Comparison of ENCODE assay signal across 27 mouse cellular contexts in the genomic region with DNA sequence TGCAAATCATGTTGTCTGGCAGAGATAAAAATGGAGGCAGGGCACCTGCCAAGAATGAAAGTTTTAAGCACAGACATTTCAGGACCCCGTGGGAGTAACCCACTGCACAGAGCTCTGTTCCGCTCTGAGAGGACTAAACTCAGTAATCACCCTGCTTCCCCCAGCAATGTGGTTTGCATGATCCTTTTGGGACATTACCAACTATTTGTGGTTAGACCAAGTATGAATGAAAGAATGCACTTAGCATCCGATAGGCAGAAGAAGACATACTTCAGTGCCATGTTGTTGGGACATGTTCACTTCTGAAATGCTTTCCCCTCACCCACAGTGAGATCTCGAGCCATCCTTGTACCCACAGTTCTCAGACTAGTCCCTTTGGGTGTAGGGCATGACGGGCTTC. TPM values are rescaled to one million over a fixed set of nuclear protein-coding genes. Genes with fewer than 3 reads are reported as not detected.
A peak's percentile ranks its signal among the peaks of the same experiment; 100 is the strongest.
DNase-seq lines count a peak whose midpoint lies in the region; ATAC-seq lines count a peak whose summit lies in the region.
"Had no signal": no experiment of that assay in that cellular context is flagged by ENCODE, and none has a peak within 500 bp of the region (broad histone marks: within the 10 kb centered on the region; RNA-seq: fewer than 3 reads in every experiment).

No protein-coding gene starts in this region.

- H3K9me3 ChIP-seq in heart, embryonic 10.5 days = no peaks in the 10 kb centered on the region
- no peaks in the 10 kb centered on the region for H3K9me3 ChIP-seq in forebrain, embryonic 11.5 days (ENCODE audit: control insufficient read depth, low read length)
- H3K9me3 ChIP-seq: embryonic facial prominence, embryonic 12.5 days; forebrain, embryonic 12.5 days; forebrain, embryonic 15.5 days; heart, embryonic 12.5 days; heart, embryonic 15.5 days had no signal

- no peak overlapping the region for H3K4me3 ChIP-seq in heart, embryonic 10.5 days
- H3K4me3 ChIP-seq in forebrain, embryonic 11.5 days (ENCODE audit: low read depth, low read length) = no peak overlapping the region
- H3K4me3 ChIP-seq: embryonic facial prominence, embryonic 12.5 days; forebrain, embryonic 12.5 days; forebrain, embryonic 15.5 days; gastrocnemius, adult 2 months; heart, embryonic 12.5 days; heart, embryonic 15.5 days had no signal

- H3K9ac ChIP-seq in forebrain, embryonic 11.5 days (ENCODE audit: low read length) = no peak overlapping the region
- H3K9ac ChIP-seq: embryonic facial prominence, embryonic 12.5 days; forebrain, embryonic 12.5 days; forebrain, embryonic 15.5 days; heart, embryonic 12.5 days; heart, embryonic 15.5 days; hindbrain, embryonic 14.5 days had no signal

- no peak overlapping the region for H3K4me2 ChIP-seq in forebrain, embryonic 11.5 days (ENCODE audit: low read depth, low read length, severe bottlenecking)
- H3K4me2 ChIP-seq: embryonic facial prominence, embryonic 12.5 days; forebrain, embryonic 12.5 days; forebrain, embryonic 15.5 days; heart, embryonic 12.5 days; heart, embryonic 15.5 days; hindbrain, embryonic 14.5 days had no signal

- no peaks in the 10 kb centered on the region for H3K27me3 ChIP-seq in heart, embryonic 10.5 days (ENCODE audit: insufficient read depth, poor library complexity, severe bottlenecking)
- no peaks in the 10 kb centered on the region for H3K27me3 ChIP-seq in forebrain, embryonic 11.5 days (ENCODE audit: control insufficient read depth, insufficient read depth, low read length)
- H3K27me3 ChIP-seq: embryonic facial prominence, embryonic 12.5 days; forebrain, embryonic 12.5 days; forebrain, embryonic 15.5 days; heart, embryonic 15.5 days had no signal

- peaks cover 5% of the 10 kb centered on the region for H3K4me1 ChIP-seq in heart, embryonic 10.5 days
- H3K4me1 ChIP-seq in forebrain, embryonic 11.5 days (replicated peaks; ENCODE audit: control insufficient read depth, insufficient read depth, low read length) = no peaks in the 10 kb centered on the region
- H3K4me1 ChIP-seq: embryonic facial prominence, embryonic 12.5 days; forebrain, embryonic 12.5 days; heart, embryonic 15.5 days had no signal

- no peak overlapping the region for H3K27ac ChIP-seq in heart, embryonic 10.5 days
- no peak overlapping the region for H3K27ac ChIP-seq in forebrain, embryonic 11.5 days (ENCODE audit: low read depth, low read length)
- H3K27ac ChIP-seq: embryonic facial prominence, embryonic 12.5 days; forebrain, embryonic 12.5 days; forebrain, embryonic 15.5 days; gastrocnemius, adult 2 months; heart, embryonic 15.5 days; hindbrain, embryonic 14.5 days; hindbrain, postnatal 0 days had no signal

- ATAC-seq in forebrain, embryonic 11.5 days (replicated peaks; ENCODE audit: low FRiP score) = no peak
- ATAC-seq: activated CD4-positive, CD25-positive, alpha-beta regulatory T cell, adult 4 months; forebrain, embryonic 15.5 days; hindbrain, postnatal 0 days; inflammation-experienced regulatory T-cells, adult 6 months; intestine, embryonic 16.5 days had no signal

- intact Hi-C loops in heart, postnatal 25 days (cut with DNase I) = no loop called here

- 79% methylated on average over 5 of the region's 5 CpGs for WGBS in heart, embryonic 10.5 days
- 88% methylated on average over 5 of the region's 5 CpGs for WGBS in forebrain, embryonic 11.5 days

- peak; percentile 22 for DNase-seq in heart, embryonic 10.5 days (ENCODE audit: low spot score)
- DNase-seq in heart, postnatal 25 days (ENCODE audit: low spot score) = no peak
- peak; percentile 85 for DNase-seq in NIH3T3 (ENCODE audit: low read depth)
- peak; percentile 69 for DNase-seq in fibroblast of lung, adult 2 months (ENCODE audit: low read depth)
- DNase-seq in forebrain, embryonic 11.5 days (ENCODE audit: low spot score) = no peak
- no peak for DNase-seq in retina, embryonic 14.5 days (ENCODE audit: low spot score)
- DNase-seq in spleen, postnatal 4 days (ENCODE audit: low spot score in 2 of 2) = no peak
- DNase-seq: adrenal gland, postnatal 10 days; adrenal gland, postnatal 36 days; cerebellum, adult 18-20 months; cerebellum, adult 9-10 months; cerebellum, postnatal 14 days; gastrocnemius, adult 2 months; gastrocnemius, postnatal 14 days; heart, postnatal 10 days; heart, postnatal 4 days; kidney, adult 18-20 months had no signal

- H3K36me3 ChIP-seq in heart, embryonic 10.5 days = no peaks in the 10 kb centered on the region
- no peaks in the 10 kb centered on the region for H3K36me3 ChIP-seq in forebrain, embryonic 11.5 days (ENCODE audit: control insufficient read depth, insufficient read depth, low read length)
- H3K36me3 ChIP-seq: embryonic facial prominence, embryonic 12.5 days; forebrain, embryonic 12.5 days; forebrain, embryonic 15.5 days; heart, embryonic 12.5 days; heart, embryonic 15.5 days had no signal

RNA-seq across cellular contexts. Expression of a gene that starts 24.3 kb away (rescaled TPM):
- 0.17 and 0.65 TPM in 2 replicates for polyA plus RNA-seq in heart, embryonic 10.5 days (2016; fragmentation: Nextera tagmentation; extraction: Ambion mirVana)
- total RNA-seq in heart, postnatal 25 days (2021) = under 1 TPM; 0.75 TPM
- polyA plus RNA-seq in forebrain, embryonic 11.5 days (2014; fragmentation: Nextera tagmentation; extraction: Ambion mirVana) = 1.8 and 2.0 TPM in 2 replicates
- polyA plus RNA-seq: activated CD4-positive, CD25-positive, alpha-beta regulatory T cell, adult 4 months; inflammation-experienced regulatory T-cells, adult 6 months had no signal

Comparison
In these comparisons a context has a peak if more than half of its experiments do, and no peak if none do; other contexts are left out.
1. DNase-seq: peak in heart, embryonic 10.5 days (single experiment), NIH3T3 (single experiment) and fibroblast of lung, adult 2 months (single experiment); none in heart, postnatal 25 days (single experiment), forebrain, embryonic 11.5 days (single experiment), retina, embryonic 14.5 days (single experiment) and spleen, postnatal 4 days (0 of 2).